Mouse (Mus musculus): ENCODE results near the gene Clca1. TPM values are rescaled to one million over a fixed set of nuclear protein-coding genes. Genes with fewer than 3 reads are reported as not detected.

The Clca1 gene
- total RNA-seq, 2 experiments from 2014 or later: not detected

DNA sequence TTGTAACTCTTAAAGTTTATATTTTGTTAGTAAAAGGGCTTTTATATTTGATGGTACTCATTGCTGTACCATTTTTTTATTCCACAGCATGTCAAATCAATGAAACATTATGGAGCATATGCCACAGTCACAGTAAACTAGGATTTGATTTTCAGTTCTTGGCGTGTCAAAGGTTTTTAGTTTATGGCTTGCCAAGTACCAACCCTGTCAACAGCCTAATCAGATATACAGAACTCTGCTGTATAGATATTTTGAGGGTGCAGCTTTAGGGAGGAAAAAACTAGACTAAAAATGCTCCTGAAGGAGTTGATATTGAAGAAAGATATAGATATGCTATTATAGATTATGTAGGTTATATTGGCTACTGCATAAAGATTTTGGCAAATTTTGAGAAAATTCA, 62.8 kb downstream of the Clca1 start:
- intact Hi-C loops (cut with DNase I): no loop called here
- no peak for DNase-seq (ENCODE audit: low spot score in 2 of 2)

DNA sequence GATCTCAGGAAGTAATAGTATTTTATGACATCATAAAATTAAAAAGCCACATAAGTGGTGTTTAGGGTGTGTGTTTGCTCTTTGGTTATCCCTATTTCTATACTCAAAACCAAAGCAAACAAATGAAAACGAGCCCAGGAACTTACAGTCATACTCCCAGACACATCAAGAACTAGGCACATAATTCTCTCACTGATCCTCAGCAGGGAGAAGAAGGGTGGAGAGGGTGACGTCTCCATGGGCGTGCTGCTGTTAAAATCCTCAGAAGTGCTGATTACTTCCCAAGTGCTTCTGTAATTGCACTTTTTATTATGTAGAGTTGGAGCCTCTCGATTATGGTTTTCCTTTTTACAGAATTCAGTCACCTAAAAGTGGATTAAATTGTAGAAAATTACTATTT, 66.5 kb downstream of the Clca1 start:
- DNase-seq (ENCODE audit: low spot score in 2 of 2): no peak
- intact Hi-C loops (cut with DNase I): no loop called here

Other genes starting within 250 kb of the Clca1 start
- gene Clca3a2, start 213.3 kb downstream of the Clca1 start, total RNA-seq (2021): under 1 TPM; 0.30 to 0.62 TPM
- not detected for gene Clca3b, start 183.4 kb downstream of the Clca1 start, total RNA-seq (2021)
- gene Clca4b, start 100.2 kb downstream of the Clca1 start, total RNA-seq (2021): not detected
- gene Clca4a, start 57.7 kb downstream of the Clca1 start, total RNA-seq (2021): not detected
- not detected for gene Clca2, start 66.7 kb upstream of the Clca1 start, total RNA-seq (2021)
- 10 to 100 TPM; 24.4 to 25.5 TPM for gene Odf2l, start 85.8 kb upstream of the Clca1 start, total RNA-seq (2021)

Data from left cerebral cortex, postnatal 25 days (tissue).